Mouse (Mus musculus) regulatory T cell (primary cell): ENCODE data around the gene Gm20388.
"Not testable (repeated sequence)": the region's sequence is repeated elsewhere in the genome, so short reads cannot be mapped to it uniquely, and the experiment has no call there.

Source experiments
- in situ Hi-C: fragments of 300-600 bp; cut with MboI, MseI; formaldehyde crosslinking; loops from one replicate; pipeline ENCODE4 v1.15.1; 2025; ENCODE audit warnings: high pct_unique_total_duplicates

Gene Gm20388

DNA sequence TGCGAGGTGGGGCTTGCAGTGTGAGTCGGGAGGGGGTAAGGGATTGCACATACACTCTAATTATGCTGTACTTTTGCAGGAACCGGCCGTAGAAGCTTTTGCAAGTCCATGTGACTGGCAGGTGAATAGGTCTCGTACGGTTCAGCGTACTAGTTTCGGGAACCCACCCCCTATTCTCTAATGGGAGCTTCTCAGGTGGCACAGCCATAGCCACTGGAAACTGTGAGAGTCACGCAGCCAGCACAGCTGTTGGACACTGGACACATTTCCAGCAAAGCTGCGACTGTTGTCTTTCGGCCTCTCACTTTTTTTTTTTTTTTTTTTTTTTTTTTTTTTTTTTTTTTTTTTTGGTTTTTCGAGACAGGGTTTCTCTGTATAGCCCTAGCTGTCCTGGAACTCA is 2696.2 kb downstream of the Gm20388 start:
- in situ Hi-C loops = no loop called here

DNA sequence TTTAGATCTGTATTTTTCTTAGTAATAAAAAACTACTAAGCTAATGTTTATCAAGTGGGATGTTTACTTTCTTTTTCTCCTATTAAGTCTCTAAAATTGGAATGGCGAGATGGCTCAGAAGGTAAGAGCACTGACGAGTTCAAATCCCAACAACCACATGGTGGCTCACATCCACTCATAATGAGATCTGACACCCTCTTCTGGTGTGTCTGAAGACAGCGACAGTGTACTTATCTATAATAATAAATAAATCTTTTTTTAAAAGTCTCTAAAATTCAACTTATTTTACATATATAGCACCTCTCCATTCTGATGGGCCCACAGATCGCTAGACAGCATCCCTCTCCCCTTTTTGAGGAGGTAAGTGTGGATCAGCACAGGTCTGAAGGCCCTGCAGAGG is 2699.6 kb downstream of the Gm20388 start:
- in situ Hi-C loops = loop anchor here (5.0 kb wide), 1 partner anchor 328 kb away; the partner anchor contains the start of gene Zfpm1

DNA sequence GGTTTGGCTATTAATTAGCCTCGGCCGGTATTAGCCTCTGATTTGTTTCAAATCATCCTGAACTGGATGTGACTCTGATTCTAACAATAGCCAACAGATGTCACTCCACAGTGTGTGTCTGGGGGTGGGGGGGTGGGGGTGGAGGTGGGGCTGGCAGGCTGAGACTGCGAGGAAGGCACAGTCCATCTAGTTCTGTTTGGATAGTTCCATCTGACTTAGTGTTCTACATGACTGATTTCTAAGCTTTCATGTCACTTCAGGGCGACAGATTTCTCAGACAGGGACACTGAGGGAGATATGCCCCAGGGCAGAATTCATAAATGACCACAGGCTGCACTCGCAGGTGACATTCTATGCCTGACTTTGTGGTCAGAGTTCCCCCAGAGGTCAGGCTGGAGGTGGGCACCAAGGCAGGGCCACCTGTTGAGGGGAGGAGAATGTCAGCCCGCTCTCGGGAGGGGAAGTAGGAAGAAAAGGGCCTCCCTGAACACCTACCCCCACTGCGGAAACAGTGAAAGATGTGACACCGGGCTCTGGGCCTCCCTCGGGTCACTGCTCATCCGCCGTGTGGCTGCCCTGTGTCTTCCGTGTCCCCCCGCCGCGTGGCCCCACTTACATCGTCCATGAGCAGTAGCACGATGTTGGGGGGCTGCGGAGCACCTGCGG is 2700.1 kb downstream of the Gm20388 start:
- in situ Hi-C loops = loop anchor here (5.0 kb wide), 1 partner anchor 328 kb away; the partner anchor contains the start of gene Zfpm1

DNA sequence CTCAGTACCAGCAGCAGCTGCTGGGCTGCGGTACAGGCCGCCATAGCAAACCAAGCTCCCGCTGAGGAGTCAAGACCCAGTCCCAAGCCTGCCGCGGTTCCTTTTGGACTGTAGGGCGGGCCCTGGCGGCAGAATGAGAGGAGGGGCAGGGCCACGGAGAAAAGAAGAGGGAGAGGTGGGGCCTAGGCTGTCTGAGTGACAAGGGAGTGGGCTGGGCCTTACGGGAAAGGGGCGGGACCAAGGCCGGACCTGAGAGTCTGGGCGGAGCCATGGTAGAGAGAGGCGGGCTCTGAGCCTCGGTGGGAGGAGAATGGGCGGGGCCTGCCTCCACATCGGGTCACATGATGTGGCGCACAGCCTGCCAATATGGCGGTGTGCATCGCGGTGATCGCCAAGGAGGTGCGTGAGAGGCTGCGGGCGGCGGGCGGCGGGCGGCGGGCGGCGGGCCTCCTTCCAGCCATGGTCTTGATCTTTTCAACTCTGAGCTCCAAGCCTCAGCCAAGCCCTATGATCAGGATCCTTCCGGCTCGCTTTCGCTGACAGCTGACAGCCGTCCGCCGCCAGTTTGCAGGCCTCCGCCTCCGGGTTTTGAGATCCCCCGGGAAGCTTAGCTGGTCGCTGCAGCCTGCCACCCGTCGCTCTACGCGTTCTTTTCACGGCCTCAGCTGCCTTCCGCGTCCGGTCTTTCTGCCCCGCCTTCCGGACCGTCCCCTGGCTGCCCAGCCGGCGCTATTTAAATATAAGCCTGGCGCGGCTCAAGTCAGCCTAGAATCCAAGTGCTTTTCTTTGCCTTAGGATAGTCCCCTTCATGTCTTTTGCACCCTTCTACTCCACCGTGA is 2700.9 kb downstream of the Gm20388 start, which contains the start of the genes Galns and Trappc2l:
Gene Galns (minus strand): TSS at position 169 of the 839 bp plus-strand sequence.
Gene Trappc2l (plus strand): TSS at position 346 of the 839 bp plus-strand sequence.
- in situ Hi-C loops = loop anchor here (5.0 kb wide), 1 partner anchor 329 kb away; the partner anchor contains the start of gene Zfpm1

DNA sequence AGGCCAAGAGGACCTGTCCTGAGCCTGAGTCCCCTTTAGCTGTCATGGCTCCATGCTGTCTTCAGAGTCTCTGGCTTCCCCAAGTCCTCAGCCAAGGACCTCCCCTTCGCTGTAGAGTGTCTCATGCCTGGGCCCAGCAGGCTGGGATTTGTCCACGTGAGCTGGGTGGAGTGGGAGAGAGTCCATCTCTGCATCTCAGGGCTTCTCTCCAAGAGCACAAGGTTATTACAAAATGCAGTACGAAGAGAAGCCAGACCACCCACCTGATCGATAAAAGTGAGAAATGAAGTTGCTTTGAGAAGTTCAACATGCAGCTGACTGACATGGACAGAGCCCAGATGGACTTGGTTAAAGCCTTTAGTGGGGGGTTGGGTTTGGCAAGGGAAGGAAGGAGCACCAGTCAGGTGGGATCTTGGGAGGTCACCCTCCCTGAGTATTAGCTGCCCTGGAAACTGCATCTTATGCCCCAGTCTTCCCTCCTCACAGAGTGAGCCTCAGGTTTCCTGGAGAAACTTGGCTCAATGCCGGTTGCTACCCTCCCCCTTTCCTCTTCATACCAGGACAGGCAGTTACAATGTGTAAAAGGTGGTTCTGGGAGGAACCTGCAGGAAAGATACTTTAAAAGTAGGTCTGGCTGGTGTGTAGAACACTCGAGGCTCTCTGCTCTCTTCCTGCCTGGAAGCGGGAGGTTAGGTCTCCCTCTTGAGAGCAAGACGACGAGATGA is 2705.7 kb downstream of the Gm20388 start:
- in situ Hi-C loops = no loop called here

DNA sequence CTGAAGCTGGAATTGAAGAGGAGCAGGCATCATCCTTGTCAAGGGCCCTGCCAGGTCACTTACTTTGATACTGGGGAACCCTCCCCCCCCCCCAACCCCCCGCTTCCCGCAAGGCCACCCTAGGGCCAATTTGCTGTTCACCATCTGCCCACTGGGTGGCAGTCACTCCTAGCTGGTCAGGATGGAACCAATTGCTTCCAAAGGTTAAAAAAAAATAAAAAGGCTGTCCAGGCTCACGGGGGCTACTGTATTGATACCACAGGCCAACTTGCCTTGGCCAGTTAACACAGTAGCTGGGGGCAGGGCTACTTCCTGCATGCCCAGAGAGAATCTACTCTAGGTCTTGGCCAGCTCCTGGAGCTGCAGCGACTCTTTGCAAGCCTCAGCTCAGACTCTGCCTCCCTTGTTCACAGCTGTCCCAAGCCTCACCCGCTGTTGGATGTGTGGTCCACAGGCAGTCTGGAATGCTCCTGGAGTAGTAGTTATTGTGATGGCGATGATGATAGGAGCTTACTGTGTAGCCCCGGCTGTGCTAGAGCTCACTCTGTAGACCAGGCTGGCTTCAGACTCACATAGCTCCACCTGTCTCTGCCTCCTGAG is 2707.4 kb downstream of the Gm20388 start:
- in situ Hi-C loops = no loop called here

DNA sequence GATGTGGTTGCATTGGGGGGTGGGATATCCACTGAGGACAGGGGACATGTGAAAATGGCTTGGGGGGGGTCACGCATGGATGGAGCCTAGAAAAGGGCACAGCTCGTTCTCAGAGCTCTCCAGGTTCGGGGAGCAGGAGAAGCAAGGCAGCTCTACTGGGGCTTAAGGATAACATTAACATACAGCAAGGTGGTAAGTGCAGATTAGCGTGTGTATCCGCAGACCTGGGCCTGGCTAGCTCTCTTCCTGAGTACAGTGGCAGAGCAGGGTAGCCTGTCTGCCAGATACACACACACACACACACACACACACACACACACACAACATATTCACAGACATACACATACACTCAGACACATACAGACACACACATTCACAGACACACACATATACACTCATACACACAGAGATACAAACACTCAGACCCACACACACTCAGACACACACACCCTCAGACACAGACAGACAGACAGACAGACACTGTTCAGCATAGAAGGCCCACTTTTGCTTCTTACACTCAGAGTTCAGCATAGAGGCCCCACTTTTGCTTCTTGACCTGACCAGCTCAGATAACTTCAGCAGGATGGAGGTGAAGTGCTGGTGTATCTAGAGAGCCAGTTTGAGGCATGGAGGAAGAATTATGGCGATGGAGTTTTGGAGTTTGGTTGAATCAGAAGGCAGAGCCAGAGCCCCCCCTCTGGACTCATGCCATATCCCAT is 2708.2 kb downstream of the Gm20388 start:
- in situ Hi-C loops = no loop called here

DNA sequence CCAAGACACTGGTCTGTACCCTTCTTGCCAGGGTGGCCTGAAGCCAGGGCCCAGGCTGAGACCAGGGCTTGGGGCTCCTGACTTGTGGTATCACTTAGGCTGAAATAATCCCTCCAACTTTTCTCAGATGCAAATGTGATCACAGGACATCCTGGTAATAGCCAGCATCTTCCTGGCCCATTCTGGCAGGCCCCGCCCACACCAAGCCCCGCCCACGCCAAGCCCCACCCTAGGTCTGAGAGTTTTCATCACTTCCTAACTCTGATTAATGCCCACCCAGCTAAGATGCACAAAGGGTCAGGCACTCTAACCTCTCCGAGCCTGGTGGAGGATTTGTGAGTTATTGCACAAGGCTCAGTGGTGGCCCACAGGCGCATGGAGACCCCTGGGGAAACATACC is 2709.8 kb downstream of the Gm20388 start:
- in situ Hi-C loops = no loop called here

DNA sequence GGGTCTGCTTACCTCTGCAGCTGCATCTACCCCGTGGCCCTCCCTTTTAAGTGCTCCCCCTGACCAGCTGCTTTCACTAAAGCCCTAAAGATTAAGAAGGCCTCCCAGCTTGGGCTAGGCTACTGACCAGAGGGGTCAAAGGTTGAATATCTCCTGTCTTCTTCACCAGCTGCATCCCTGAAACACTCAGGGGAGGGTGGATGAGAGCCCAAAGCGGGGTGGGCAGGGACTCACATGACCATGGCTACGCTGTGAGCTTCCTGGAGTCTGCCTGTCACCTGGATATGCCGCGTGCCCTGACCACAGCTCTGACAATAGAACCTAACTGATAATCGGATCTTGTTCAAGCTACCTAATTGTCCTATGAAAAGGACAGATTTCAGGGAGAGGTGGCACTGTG is 2712.1 kb downstream of the Gm20388 start, which contains the start of gene Pabpn1l:
Gene Pabpn1l (minus strand): TSS at position 13 of the 400 bp plus-strand sequence.
- in situ Hi-C loops = no loop called here

DNA sequence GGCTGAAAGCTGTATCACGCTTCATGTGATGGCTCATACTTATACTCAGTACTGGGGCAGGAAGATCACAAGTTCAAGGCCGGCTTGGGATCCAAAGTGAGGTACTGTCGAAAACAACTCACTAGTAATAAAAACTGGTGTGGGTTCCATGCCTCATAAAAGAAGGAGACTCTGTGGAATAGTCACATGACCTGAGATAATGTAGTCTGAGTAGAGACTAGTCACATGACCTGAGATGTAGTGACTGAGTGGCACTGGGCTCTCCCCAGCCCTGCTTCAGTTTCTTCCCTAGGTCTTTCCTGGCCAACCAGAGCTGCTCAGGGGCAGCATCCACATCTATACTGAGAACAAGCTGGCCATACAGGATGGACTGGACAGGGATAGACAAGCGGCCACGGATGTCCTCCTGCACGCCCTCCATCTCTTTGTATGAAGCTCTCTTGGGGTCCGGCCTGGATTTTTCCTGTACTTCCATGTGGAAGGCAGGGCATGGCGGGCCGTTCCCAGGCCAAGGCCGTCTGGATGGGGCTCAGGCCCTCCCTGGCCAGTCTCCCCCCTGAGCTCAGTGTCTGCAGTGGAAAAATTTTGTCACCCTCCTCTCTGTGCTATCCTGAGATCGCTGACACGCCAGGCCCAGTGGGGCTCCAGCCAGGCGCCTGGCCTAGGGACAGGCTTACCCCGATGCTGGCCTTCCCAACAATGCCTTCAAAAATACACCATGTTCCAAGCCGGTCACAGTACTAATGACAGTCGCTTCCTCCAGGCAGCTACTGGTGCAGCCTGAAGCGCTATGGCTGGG is 2713.4 kb downstream of the Gm20388 start:
- in situ Hi-C loops = no loop called here

DNA sequence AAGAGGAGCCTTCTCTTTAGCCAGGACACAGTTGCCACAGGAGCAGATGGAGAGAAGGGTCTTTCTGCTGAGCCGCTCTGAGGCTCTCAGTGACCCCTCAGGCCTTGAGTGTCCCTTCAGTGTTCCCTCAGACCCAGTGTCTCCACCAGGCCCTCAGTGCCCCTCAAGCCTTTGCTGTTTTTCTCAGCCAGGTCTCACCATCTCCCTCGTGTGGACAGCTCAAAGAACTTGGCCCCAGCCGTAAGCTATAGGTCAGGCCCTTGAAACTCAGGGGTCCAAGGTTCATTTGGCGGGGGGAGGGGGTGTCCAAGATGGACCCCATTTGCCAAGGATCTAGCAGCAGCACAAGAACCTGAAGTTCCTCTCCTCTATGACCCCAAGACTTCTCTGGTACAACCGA is 2714.0 kb downstream of the Gm20388 start:
- in situ Hi-C loops = no loop called here

DNA sequence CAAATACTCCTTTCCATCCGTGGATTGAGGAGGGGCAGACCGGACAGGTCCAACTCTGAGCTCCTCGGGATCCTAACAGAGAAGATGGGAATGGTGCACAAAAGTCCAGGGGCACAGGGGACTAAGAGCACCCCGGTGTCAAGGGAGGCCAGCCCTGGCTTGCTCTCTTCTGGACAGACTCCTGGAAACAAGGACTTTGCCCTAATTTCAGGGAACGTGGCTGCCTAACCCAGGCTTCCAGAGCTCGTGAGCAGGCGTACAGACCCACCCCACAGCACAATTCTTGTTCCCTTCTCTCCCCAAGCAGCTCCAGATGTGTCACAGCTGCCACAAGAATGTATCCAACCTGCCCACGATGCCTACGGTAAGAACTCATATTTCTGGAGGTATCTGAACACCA is 2715.2 kb downstream of the Gm20388 start:
- in situ Hi-C loops = no loop called here

DNA sequence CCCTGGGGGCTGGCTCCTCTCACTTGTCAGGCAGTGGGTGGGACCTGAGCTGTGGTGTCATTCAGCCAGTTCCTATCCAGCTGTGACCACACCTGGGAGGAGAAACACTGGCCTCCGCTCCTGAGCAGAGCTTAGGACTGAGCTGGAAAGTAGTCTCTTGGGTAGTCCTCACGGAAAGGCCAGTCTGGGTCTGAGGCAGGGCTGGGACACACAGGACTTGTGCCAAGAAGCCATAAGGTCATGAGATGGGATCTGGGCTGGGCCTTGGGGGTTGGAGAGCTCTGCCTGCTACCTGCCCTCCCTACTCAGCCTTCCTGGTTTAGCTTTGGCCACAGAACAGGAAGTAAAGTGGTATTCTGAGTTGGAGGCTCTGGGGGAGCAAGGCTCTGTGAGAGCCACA is 2716.3 kb downstream of the Gm20388 start:
- in situ Hi-C loops = no loop called here

DNA sequence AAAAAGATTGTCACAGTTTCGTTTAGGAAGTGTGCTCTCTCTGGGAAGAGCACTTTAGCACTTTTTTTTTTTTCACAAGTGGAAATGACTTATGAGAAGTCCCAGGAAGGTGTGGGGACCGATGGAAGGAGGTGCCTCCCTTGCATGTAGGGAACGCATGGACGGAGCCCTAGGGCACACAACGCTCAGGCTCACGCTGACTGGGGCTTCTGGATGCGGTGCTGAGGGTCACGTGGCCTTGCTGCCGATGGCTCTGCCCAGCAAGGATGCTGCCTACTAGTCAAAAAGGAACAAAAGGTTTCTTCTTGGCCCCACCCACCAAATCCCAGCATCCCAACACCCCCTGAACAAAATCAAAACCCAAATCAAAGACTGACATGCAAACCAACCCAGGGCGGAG is 2718.7 kb downstream of the Gm20388 start:
- in situ Hi-C loops = no loop called here

DNA sequence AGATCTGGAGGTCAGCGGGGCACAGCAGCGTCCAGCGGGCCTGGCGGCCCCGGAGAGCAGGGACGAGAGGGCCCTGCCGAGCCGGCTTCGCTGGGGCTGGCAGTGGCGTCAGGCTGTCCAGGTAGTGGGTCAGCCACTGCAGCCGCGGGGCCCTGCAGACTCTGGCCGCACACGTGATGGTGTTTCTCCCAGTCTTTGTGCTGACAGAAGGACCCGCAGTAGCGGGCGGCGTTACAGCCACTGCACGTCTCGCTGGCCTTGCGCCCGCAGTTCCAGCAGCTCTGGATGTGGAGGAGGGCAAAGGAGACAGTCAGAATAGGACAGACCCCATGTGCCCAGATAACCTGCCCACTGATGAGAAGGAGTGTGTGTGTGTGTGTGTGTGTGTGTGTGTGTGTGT is 2720.1 kb downstream of the Gm20388 start:
- in situ Hi-C loops = no loop called here

DNA sequence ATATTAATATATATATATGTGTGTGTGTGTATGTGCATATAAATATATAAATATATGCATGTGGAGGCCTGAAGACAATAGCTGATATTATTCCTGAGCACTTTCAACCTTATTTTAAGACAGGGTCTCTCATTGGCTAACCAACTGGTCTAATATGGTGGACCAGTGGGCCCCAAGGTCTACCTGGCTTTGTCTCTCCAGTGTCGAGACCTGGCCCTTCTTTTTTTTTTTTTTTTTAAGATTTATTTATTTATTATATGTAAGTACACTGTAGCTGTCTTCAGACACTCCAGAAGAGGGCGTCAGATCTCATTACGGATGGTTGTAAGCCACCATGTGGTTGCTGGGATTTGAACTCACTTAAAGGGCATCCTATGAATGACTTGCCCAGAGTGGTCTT is 2721.5 kb downstream of the Gm20388 start:
- in situ Hi-C loops = not testable (repeated sequence)

DNA sequence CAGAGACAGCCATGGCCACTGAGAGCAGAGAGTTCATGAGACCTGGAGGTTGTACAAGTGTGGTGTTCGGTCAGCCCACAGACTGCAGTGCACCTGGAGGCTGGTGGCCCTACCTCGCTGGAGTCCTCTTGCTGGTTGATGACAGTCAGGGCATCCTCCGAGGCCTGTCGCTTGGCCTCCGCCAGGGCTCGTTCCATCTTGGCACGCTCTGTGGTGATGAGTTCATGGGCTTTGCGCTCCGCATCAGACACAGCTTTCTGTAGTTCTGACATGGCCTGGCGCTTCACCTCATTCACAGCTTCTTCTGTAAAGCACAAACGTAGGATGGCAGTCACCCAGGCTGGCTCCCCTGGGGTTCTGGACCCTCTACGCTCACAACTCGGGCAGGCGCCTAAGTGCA is 2722.6 kb downstream of the Gm20388 start:
- in situ Hi-C loops = no loop called here

DNA sequence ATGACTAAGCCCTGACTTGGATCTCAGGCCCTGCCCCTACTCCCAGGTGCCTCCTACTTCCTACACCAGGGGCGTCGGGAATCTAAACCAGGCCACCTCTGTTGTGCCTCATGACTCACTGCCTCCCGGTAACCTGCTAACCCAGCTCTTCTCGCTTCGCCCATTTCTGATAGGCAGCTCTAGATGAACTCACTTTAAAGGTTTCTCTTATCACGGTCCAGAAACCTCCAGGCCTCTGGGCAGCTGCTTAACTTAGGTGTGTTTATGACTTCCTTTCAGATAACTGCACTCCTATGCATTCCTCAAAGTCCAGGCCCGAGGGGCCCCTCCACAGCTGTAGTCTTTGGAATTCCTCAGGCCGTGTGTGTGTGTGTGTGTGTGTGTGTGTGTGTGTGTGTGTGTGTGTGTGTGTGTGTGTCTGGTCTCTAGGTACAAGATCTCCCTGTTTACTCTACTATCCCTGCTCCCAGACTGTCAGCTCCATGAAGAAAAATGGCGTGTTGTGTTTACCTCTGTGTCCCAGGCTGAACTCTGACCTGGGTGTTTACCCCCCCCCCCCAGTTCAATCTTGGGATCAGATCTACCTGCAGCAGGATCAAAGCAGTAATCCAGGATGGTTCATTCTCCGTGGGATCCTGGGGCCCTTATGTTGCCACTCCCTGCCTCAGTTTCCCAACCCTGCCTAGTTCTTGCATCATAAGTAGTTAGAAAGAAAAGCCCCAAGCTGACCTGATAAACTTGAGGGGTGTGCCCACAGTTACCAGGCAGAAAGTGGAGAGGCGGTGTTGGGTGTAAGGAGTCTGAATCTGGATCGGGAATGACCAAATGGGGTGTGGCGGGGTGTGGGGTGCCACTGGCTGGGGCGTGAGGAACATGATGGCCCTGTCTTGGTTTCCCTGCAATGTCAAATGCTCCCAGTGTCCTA is 2725.5 kb downstream of the Gm20388 start:
- in situ Hi-C loops = no loop called here

DNA sequence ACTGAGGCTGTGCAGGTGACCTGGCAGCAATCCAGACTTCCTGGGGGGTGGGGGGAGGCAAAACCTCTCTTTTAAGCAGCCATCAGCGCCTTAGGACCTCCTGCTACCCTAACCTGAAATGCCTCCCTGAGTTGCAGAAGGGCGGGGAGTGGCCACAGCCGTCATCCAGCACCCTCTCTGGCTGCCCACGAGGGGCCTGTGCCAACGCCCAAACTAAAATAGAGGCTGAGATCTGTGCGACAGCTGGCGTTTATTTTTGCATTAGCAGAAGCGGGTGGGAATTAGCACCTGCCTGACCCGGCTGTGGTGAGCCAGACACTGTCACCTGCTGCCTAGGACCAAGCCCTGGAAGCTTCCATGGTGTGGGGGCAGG is 2726.1 kb downstream of the Gm20388 start:
- in situ Hi-C loops = no loop called here
